Mouse (Mus musculus): ENCODE results near the gene Flcn. TPM values are rescaled to one million over a fixed set of nuclear protein-coding genes. Genes with fewer than 3 reads are reported as not detected.
"Not testable (repeated sequence)": the region's sequence is repeated elsewhere in the genome, so short reads cannot be mapped to it uniquely, and the experiment has no call there.

Gene Flcn
- 10 to 100 TPM; 34.6 to 40.1 TPM for total RNA-seq (2021)
- long read RNA-seq, experiment 1, transcript Flcn-203 (13 exons, 3,437 nt) = major isoform, 29 of 43 reads
- long read RNA-seq, experiment 1, partial matches to known transcripts = 6 of 43 reads
- long read RNA-seq, experiment 1, other reads (novel, unspliced or antisense) = 8 of 43 reads
- long read RNA-seq, experiment 2, transcript Flcn-203 (13 exons, 3,437 nt) = major isoform, 35 of 53 reads
- long read RNA-seq, experiment 2, partial matches to known transcripts = 4 of 53 reads
- long read RNA-seq, experiment 2, other reads (novel, unspliced or antisense) = 14 of 53 reads

- DNase-seq (ENCODE audit: low spot score in 2 of 2) = peak; percentile 85 to 95
Observed at GRCm38 (mm10) chr11:59809670-59810474, at the start of gene Flcn. Gene Flcn (minus strand): TSS chr11:59810016.

- no peak for DNase-seq (ENCODE audit: low spot score in 2 of 2)
Observed at GRCm38 (mm10) chr11:59852865-59853264, 43.0 kb upstream of the Flcn start.

GRCm38 (mm10) chr11:59847891-59848884 lies 38.4 kb upstream of the Flcn start:
- DNase-seq (ENCODE audit: low spot score in 2 of 2) = peak; percentile 62 to 79

GRCm38 (mm10) chr11:59847131-59847530 lies 37.3 kb upstream of the Flcn start:
- DNase-seq (ENCODE audit: low spot score in 2 of 2) = no peak

- no peak for DNase-seq (ENCODE audit: low spot score in 2 of 2)
Observed at GRCm38 (mm10) chr11:59846311-59846710, 36.5 kb upstream of the Flcn start.

- DNase-seq (ENCODE audit: low spot score in 2 of 2) = peak; percentile 94 to 97
Observed at GRCm38 (mm10) chr11:59839459-59840126, 29.8 kb upstream of the Flcn start, which contains the start of gene Cops3. Gene Cops3 (minus strand): TSS chr11:59839838.

GRCm38 (mm10) chr11:59839008-59839458 lies 29.2 kb upstream of the Flcn start, which contains the start of gene Nt5m:
Gene Nt5m (plus strand): TSS chr11:59839447.
- peak; percentile 93 to 96 for DNase-seq (ENCODE audit: low spot score in 2 of 2)

GRCm38 (mm10) chr11:59838426-59838825 lies 28.6 kb upstream of the Flcn start:
- DNase-seq (ENCODE audit: low spot score in 2 of 2) = no peak

GRCm38 (mm10) chr11:59837789-59838188 lies 28.0 kb upstream of the Flcn start:
- not testable (repeated sequence) for DNase-seq (ENCODE audit: low spot score in 2 of 2)

GRCm38 (mm10) chr11:59821625-59822024 lies 11.8 kb upstream of the Flcn start:
- no peak for DNase-seq (ENCODE audit: low spot score in 2 of 2)

- no peak for DNase-seq (ENCODE audit: low spot score in 2 of 2)
Observed at GRCm38 (mm10) chr11:59817916-59818315, 8.1 kb upstream of the Flcn start.

GRCm38 (mm10) chr11:59815482-59816065 lies 5.8 kb upstream of the Flcn start:
- no peak for DNase-seq (ENCODE audit: low spot score in 2 of 2)

GRCm38 (mm10) chr11:59814936-59815335 lies 5.1 kb upstream of the Flcn start:
- no peak for DNase-seq (ENCODE audit: low spot score in 2 of 2)

- DNase-seq (ENCODE audit: low spot score in 2 of 2) = no peak
Observed at GRCm38 (mm10) chr11:59814311-59814710, 4.5 kb upstream of the Flcn start.

GRCm38 (mm10) chr11:59813276-59813675 lies 3.5 kb upstream of the Flcn start:
- DNase-seq (ENCODE audit: low spot score in 2 of 2) = no peak

GRCm38 (mm10) chr11:59811211-59811610 lies 1.4 kb upstream of the Flcn start:
- DNase-seq (ENCODE audit: low spot score in 2 of 2) = no peak

- no peak for DNase-seq (ENCODE audit: low spot score in 2 of 2)
Observed at GRCm38 (mm10) chr11:59810480-59811158, 803 bp upstream of the Flcn start.

GRCm38 (mm10) chr11:59809071-59809669 lies 646 bp downstream of the Flcn start:
- peak in 1 of 2 experiments; percentile 38 for DNase-seq (ENCODE audit: low spot score in 2 of 2)

Measured in layer of hippocampus, postnatal 14 days (tissue).